Mouse (Mus musculus) limb, embryonic 15.5 days (tissue): ENCODE results near the gene Olfr346. TPM values are rescaled to one million over a fixed set of nuclear protein-coding genes. Genes with fewer than 3 reads are reported as not detected.

ENCODE experiments used
- ATAC-seq: fragments of 200-750 bp; cut with Nextera tagmentation; 2 replicates; pipeline ENCODE4 v1.8.0; 2017; ENCODE audit warnings: low read depth, moderate TSS enrichment; ENCODE audit not compliant: insufficient number of reproducible peaks, low FRiP score, low TSS enrichment
- H3K27ac ChIP-seq: fragments of 300-500 bp; sonication (generic); 2 replicates; pipeline ENCODE4 v1.5.1; 2015; ENCODE audit warnings: moderate library complexity, mild to moderate bottlenecking, inconsistent platforms
- H3K27me3 ChIP-seq: fragments of 300-500 bp; sonication (generic); 2 replicates; pipeline ENCODE4 v1.6.1; 2015; ENCODE audit warnings: inconsistent platforms
- H3K36me3 ChIP-seq: fragments of 300-500 bp; sonication (generic); 2 replicates; pipeline ENCODE4 v1.6.1; 2015; ENCODE audit warnings: inconsistent platforms
- H3K4me1 ChIP-seq: fragments of 300-500 bp; sonication (generic); 2 replicates; pipeline ENCODE4 v1.6.1; 2015; ENCODE audit warnings: inconsistent platforms
- H3K4me2 ChIP-seq: fragments of 300-500 bp; sonication (generic); 2 replicates; pipeline ENCODE4 v1.6.1; 2015; ENCODE audit warnings: mild to moderate bottlenecking, inconsistent platforms
- H3K4me3 ChIP-seq: fragments of 300-500 bp; sonication (generic); 2 replicates; pipeline ENCODE4 v1.5.1; 2015; ENCODE audit warnings: mild to moderate bottlenecking, inconsistent platforms
- H3K9ac ChIP-seq: fragments of 300-500 bp; sonication (generic); 2 replicates; pipeline ENCODE4 v1.6.1; 2015; ENCODE audit warnings: inconsistent platforms
- H3K9me3 ChIP-seq: fragments of 300-500 bp; sonication (generic); 2 replicates; pipeline ENCODE4 v1.6.1; 2016; ENCODE audit warnings: inconsistent platforms
- WGBS: fragments of 180-500 bp; shearing (Covaris S2); methylation state at CpG from one replicate; pipeline ENCODE4 v1.1.7; 2015; 5-methylcytosine and 5-hydroxymethylcytosine counted together
- polyA plus RNA-seq: library from polyadenylated mRNA; unstranded; fragments of >200 nt; fragmentation: Nextera tagmentation; extraction: Ambion mirVana; gene quantifications from 2 replicates; pipeline ENCODE4 v1.2.1, GENCODE M21; 2015

Olfr346 gene
- polyA plus RNA-seq = not detected in 2 replicates

DNA sequence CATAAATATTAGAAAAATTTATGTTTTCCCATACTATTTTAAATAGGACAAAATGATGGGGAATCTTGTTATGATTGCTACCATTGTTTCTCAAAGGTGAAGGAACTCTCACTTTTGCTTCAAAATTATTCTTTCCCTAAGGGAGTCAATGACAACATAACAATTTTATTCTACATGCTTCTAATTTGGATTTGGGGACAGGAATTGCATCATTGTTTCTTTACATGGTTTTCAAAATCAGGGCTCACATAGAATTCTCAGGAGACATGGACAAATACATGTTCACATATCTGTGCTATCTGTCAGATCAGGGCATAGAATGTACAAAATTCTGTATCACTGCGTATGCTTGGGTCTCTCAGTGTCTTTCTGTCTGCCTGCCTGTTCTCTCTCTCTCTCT, at the start of gene Olfr346:
Gene Olfr346 (plus strand): TSS at position 301 of the 400 bp plus-strand sequence.
- 92% methylated on average over 1 of the region's 1 CpGs for WGBS
- no peak for ATAC-seq
- no peak within 1 kb of the TSS for H3K9ac ChIP-seq
- no peaks in the 10 kb centered on the region for H3K27me3 ChIP-seq
- no peak within 1 kb of the TSS for H3K27ac ChIP-seq
- H3K4me1 ChIP-seq = no peaks in the 10 kb centered on the region
- H3K9me3 ChIP-seq = no peaks in the 10 kb centered on the region; the same call in 1 of the 2 replicates
- H3K36me3 ChIP-seq = no peaks in the 10 kb centered on the region
- no peak within 1 kb of the TSS for H3K4me2 ChIP-seq
- H3K4me3 ChIP-seq = no peak within 1 kb of the TSS

DNA sequence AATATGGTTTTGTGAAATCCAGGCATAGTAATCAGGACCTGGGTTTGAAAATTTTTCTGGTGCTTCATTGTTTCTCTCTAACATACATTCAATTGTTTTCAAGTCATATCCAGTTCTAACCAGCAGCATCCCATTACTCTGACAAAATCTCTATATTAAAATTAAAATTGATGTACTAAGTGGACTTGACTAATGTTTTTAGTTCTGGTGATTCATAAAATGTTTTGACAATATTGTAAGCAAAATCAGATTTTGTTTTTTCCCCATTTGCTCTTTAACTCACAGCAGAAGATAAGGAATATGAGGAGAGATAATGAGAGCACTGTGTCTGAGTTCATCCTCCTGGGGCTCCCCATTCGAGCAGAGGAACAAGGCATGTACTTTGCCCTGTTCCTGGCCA, 45.8 kb upstream of the Olfr346 start, which contains the start of gene Olfr345:
Gene Olfr345 (plus strand): TSS at position 301 of the 400 bp plus-strand sequence.
- Histone ChIP-seq H3K27ac (no peak within 1 kb of the TSS), H3K4me1 (no peaks in the 10 kb centered on the region), H3K27me3 (no peaks in the 10 kb centered on the region), H3K4me2 (no peak within 1 kb of the TSS), H3K9me3 (no peaks in the 10 kb centered on the region; the same call in 1 of the 2 replicates), H3K4me3 (no peak within 1 kb of the TSS), H3K9ac (no peak within 1 kb of the TSS), H3K36me3 (no peaks in the 10 kb centered on the region)
- WGBS = 62% methylated on average over 1 of the region's 1 CpGs
- no peak for ATAC-seq

DNA sequence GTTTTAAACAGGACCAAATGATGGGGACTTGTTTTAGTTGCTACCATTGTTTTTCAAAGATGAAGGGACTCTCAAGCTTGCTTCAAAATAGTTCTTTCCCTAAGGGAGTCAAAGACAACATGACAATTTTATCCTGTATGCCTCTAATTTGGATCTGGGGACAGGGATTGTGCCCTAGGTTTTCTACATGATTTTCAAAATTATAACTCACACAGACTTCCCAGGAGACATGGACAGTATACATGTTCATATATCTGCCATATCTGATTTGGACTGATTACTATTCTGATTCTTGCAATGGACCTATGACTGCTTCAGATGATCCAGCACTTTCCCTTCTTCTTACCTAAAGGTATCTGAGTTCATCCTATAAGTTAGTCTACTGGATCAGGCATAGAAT, 46.0 kb downstream of the Olfr346 start, which contains the start of gene Olfr347:
Gene Olfr347 (plus strand): TSS at position 301 of the 400 bp plus-strand sequence.
- H3K9ac ChIP-seq = no peak within 1 kb of the TSS
- no peak for ATAC-seq
- H3K27ac ChIP-seq = no peak within 1 kb of the TSS
- no peaks in the 10 kb centered on the region for H3K36me3 ChIP-seq
- no peak within 1 kb of the TSS for H3K4me3 ChIP-seq
- H3K9me3 ChIP-seq = no peaks in the 10 kb centered on the region
- H3K4me1 ChIP-seq = no peaks in the 10 kb centered on the region
- no peak within 1 kb of the TSS for H3K4me2 ChIP-seq
- H3K27me3 ChIP-seq = no peaks in the 10 kb centered on the region

DNA sequence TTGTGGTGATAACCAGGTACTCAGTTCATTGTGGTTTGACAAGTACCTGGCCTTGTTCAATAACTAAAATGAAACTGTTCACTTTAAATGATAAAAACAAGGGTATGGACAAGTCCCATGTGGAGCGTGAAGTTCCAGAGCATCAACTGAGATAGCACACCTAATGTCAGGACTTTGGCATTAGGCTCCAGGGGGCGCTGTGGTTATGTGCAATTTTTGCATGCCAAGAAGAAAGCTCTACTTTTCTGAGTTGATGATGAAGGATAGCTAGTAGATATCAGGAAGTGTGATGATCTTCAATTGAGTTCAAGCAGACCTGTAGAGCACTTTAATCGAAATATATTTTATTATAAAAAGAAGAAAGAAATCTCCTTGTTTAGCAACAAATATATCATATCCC, 50.6 kb downstream of the Olfr346 start:
- Histone ChIP-seq H3K4me1 (no peaks in the 10 kb centered on the region), H3K4me2 (no peak overlapping the region), H3K27me3 (no peaks in the 10 kb centered on the region), H3K9ac (no peak overlapping the region), H3K36me3 (no peaks in the 10 kb centered on the region), H3K27ac (no peak overlapping the region), H3K4me3 (no peak overlapping the region), H3K9me3 (no peaks in the 10 kb centered on the region)
- ATAC-seq = no peak
- WGBS = 61% methylated on average over 3 of the region's 3 CpGs

Other genes starting within 250 kb of the Olfr346 start
- not detected in 2 replicates for gene Olfr340, start 233.2 kb upstream of the Olfr346 start, polyA plus RNA-seq
- gene Olfr341, start 203.3 kb upstream of the Olfr346 start, polyA plus RNA-seq = not detected in 2 replicates
- not detected in 2 replicates for gene Olfr342, start 160.8 kb upstream of the Olfr346 start, polyA plus RNA-seq
- not detected in 2 replicates for gene Olfr344, start 119.1 kb upstream of the Olfr346 start, polyA plus RNA-seq
- not detected in 2 replicates for gene Olfr345, start 45.7 kb upstream of the Olfr346 start, polyA plus RNA-seq
- gene Olfr347, start 46.1 kb downstream of the Olfr346 start, polyA plus RNA-seq = not detected in 2 replicates
- gene Olfr348, start 98.5 kb downstream of the Olfr346 start, polyA plus RNA-seq = not detected in 2 replicates
- not detected in 2 replicates for gene Olfr50, start 104.8 kb downstream of the Olfr346 start, polyA plus RNA-seq
- not detected in 2 replicates for gene Olfr3, start 131.2 kb downstream of the Olfr346 start, polyA plus RNA-seq
- gene Olfr350, start 160.5 kb downstream of the Olfr346 start, polyA plus RNA-seq = not detected in 2 replicates
- gene Olfr351, start 176.9 kb downstream of the Olfr346 start, polyA plus RNA-seq = not detected in 2 replicates
- not detected in 2 replicates for gene Olfr352, start 182.7 kb downstream of the Olfr346 start, polyA plus RNA-seq
- gene Olfr353, start 207.1 kb downstream of the Olfr346 start, polyA plus RNA-seq = not detected in 2 replicates
- not detected in 2 replicates for gene Olfr354, start 219.9 kb downstream of the Olfr346 start, polyA plus RNA-seq
- not detected in 2 replicates for gene Olfr355, start 243.1 kb downstream of the Olfr346 start, polyA plus RNA-seq